Mouse (Mus musculus): ENCODE measurements around the gene Pdzd2.

DNA sequence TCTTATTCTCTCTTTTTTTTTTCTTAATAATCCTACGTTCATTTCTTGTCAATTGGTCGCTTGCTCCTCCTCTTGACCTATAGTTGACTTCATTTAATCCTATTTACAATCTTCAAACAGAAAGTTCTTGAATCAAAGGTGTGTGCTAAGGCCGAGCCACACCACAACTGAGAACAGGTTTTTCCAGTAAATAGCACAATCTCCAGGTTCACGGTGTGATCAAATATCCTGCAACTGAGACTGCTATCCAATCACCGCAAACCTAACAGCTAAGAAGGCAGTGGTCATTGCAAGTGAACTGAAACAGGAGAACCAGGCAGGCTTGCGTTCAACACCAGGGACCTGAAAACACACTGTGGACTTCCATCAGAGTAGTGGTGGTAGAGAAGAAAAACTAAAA is 313.4 kb downstream of the Pdzd2 start:
- no peak for TF ChIP-seq CTCF (IDR thresholded peaks at IDR 0.05)
- no peak for TF ChIP-seq EP300 (IDR thresholded peaks at IDR 0.05)
